Mouse (Mus musculus): Measurements from ENCODE around the gene Clps. TPM values are rescaled to one million over a fixed set of nuclear protein-coding genes. Genes with fewer than 3 reads are reported as not detected.

Gene Clps
- total and polyA plus RNA-seq, 3 experiments: not detected

DNA sequence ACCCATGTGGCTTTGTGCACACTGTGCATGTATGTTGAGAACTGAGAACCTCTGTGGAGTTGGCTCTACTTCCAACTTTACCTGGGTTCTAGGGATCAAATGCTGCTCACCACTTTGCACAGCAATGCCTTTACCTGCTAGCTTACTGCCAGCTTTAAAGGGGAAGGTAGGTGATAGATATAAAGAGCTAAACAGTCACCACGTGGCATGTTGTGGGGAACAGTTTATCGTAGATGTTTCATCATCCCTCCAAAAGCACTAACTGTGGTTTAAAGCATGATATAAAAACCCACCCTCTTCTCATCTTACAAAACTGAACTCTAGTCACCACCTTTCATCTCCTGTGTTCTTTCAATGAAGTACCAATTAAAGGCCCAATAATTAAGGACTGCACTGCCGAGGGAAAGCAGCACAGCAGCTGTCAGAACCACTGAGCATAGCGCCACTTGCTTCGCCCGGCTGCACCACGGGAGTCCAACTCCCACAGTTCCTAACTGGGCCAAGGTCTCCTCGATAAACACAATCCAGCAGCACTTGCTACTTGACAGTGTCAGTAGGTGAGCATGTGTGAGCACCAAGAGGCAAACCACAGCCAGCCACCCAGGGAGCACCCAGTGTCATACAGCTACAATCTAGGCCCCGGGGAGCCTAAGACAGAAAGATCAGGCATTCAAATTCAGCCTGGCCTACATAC lies 41.1 kb upstream of the Clps start:
- peak; percentile 68; the same call in 1 of the 2 replicates for TF ChIP-seq MXI1 (IDR thresholded peaks at IDR 0.05; ENCODE audit: low read depth, low read length)
- TF ChIP-seq USF1 (IDR thresholded peaks at IDR 0.05; ENCODE audit: low read depth, low read length): peak; percentile 52; the same call in 1 of the 2 replicates
- peak; percentile 37; the same call in 1 of the 2 replicates for TF ChIP-seq SIN3A (IDR thresholded peaks at IDR 0.05; ENCODE audit: low read length)
- TF ChIP-seq JUND (IDR thresholded peaks at IDR 0.05; ENCODE audit: low read depth, low read length): no peak
- Histone ChIP-seq H3K9ac (ENCODE audit: control insufficient read depth, low read depth, low read length, poor library complexity, severe bottlenecking) (no peak overlapping the region), H3K79me2 (ENCODE audit: control insufficient read depth, insufficient read depth, low read length, poor library complexity) (no peaks in the 10 kb centered on the region), H3K9me3 (replicated peaks; ENCODE audit: insufficient read depth, low read length) (no peaks in the 10 kb centered on the region), H3K36me3 (ENCODE audit: control insufficient read depth in 1 of 2, insufficient read depth in 2 of 2, low read length in 2 of 2) (peaks cover 4 to 64% of the 10 kb centered on the region in 2 experiments), H3K27me3 (ENCODE audit: control insufficient read depth in 1 of 2, insufficient read depth in 2 of 2, low read length in 2 of 2) (no peaks in the 10 kb centered on the region), H3K4me3 (ENCODE audit: control insufficient read depth in 1 of 2, insufficient read depth in 1 of 2, low read depth in 2 of 2, low read length in 2 of 2) (no peak overlapping the region), H3K27ac (ENCODE audit: control insufficient read depth, low read depth, low read length) (no peak overlapping the region), H3K4me1 (ENCODE audit: control insufficient read depth in 1 of 2, insufficient read depth in 2 of 2, low read length in 2 of 2) (peaks cover 2 to 8% of the 10 kb centered on the region in 2 experiments; a peak in 2 of 4 replicates)
- no peak for DNase-seq (ENCODE audit: low read depth, low spot score)

DNA sequence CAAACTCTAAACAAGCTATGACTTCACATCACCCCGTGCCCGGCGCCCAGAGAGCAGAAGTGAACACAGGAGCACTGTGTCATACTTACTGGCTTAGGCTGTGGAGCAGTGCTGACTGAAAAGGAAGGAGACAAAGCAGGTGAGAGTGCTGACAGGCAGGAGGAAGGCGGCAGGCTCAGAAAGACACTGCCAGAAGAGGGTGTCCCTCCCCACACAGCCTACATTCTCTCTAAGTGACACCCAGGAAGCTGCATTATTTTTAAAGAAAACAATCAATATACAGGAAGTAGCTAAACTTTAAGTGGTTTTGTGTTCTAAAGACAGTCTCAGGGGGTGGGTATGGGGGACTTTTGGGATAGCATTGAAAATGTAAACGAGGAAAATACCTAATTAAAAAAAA lies 40.2 kb upstream of the Clps start:
- Histone ChIP-seq H3K4me1 (ENCODE audit: control insufficient read depth in 1 of 2, insufficient read depth in 2 of 2, low read length in 2 of 2) (peaks cover 2 to 9% of the 10 kb centered on the region in 2 experiments; a peak in 2 of 4 replicates), H3K9ac (ENCODE audit: control insufficient read depth, low read depth, low read length, poor library complexity, severe bottlenecking) (no peak overlapping the region), H3K36me3 (ENCODE audit: control insufficient read depth in 1 of 2, insufficient read depth in 2 of 2, low read length in 2 of 2) (peaks cover 4 to 63% of the 10 kb centered on the region in 2 experiments), H3K27me3 (ENCODE audit: control insufficient read depth in 1 of 2, insufficient read depth in 2 of 2, low read length in 2 of 2) (no peaks in the 10 kb centered on the region), H3K4me3 (ENCODE audit: control insufficient read depth in 1 of 2, insufficient read depth in 1 of 2, low read depth in 2 of 2, low read length in 2 of 2) (no peak overlapping the region), H3K27ac (ENCODE audit: control insufficient read depth, low read depth, low read length) (no peak overlapping the region), H3K9me3 (replicated peaks; ENCODE audit: insufficient read depth, low read length) (no peaks in the 10 kb centered on the region), H3K79me2 (ENCODE audit: control insufficient read depth, insufficient read depth, low read length, poor library complexity) (no peaks in the 10 kb centered on the region)
- no peak for TF ChIP-seq EP300 (IDR thresholded peaks at IDR 0.05; ENCODE audit: low read depth in 1 of 2, low read length in 2 of 2)
- TF ChIP-seq NRF1 (IDR thresholded peaks at IDR 0.05; ENCODE audit: insufficient read depth, low read depth, low read length, poor library complexity, severe bottlenecking): no peak
- no peak for TF ChIP-seq KAT2A (conservative IDR thresholded peaks at IDR 0.05; ENCODE audit: low read depth, low read length)
- no peak for DNase-seq (ENCODE audit: low read depth, low spot score)

DNA sequence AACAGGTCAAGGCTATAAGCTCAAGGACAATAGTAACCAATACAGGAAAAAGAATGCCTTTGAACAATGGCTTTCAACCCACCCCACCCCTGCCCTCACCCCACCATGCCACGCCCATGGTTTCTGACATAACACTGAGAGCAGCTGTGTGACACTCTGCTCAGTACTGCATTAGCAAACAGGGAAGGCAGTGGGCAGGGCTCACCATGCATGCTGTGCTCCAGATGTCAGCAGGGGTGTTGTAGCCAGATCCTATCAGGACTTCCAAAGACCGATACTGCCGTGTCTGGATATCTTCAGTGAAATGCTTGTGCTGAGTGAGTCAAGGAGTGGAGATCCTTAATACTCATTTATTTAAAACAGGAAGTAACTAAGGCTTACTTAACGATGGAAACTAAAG lies 33.4 kb upstream of the Clps start:
- Histone ChIP-seq H3K4me3 (ENCODE audit: control insufficient read depth in 1 of 2, insufficient read depth in 1 of 2, low read depth in 2 of 2, low read length in 2 of 2) (no peak overlapping the region), H3K27me3 (ENCODE audit: control insufficient read depth in 1 of 2, insufficient read depth in 2 of 2, low read length in 2 of 2) (no peaks in the 10 kb centered on the region), H3K9ac (ENCODE audit: control insufficient read depth, low read depth, low read length, poor library complexity, severe bottlenecking) (no peak overlapping the region), H3K36me3 (ENCODE audit: control insufficient read depth in 1 of 2, insufficient read depth in 2 of 2, low read length in 2 of 2) (peaks cover 29 to 60% of the 10 kb centered on the region in 2 experiments), H3K27ac (ENCODE audit: control insufficient read depth, low read depth, low read length) (no peak overlapping the region), H3K79me2 (ENCODE audit: control insufficient read depth, insufficient read depth, low read length, poor library complexity) (no peaks in the 10 kb centered on the region), H3K4me1 (ENCODE audit: control insufficient read depth in 1 of 2, insufficient read depth in 2 of 2, low read length in 2 of 2) (peaks cover 30 to 34% of the 10 kb centered on the region in 2 experiments), H3K9me3 (replicated peaks; ENCODE audit: insufficient read depth, low read length) (no peaks in the 10 kb centered on the region)
- peak; percentile 63 for DNase-seq (ENCODE audit: low read depth, low spot score)
- no peak for TF ChIP-seq POLR2AphosphoS2 (IDR thresholded peaks at IDR 0.05; ENCODE audit: low read length)
- no peak; the same call in 1 of the 2 replicates for TF ChIP-seq MXI1 (IDR thresholded peaks at IDR 0.05; ENCODE audit: low read depth, low read length)
- TF ChIP-seq TAL1 (IDR thresholded peaks at IDR 0.05; ENCODE audit: low read length): no peak
- no peak for TF ChIP-seq MEF2A (IDR thresholded peaks at IDR 0.05; ENCODE audit: extremely low read depth, insufficient replicate concordance, low read depth, low read length, poor library complexity, severe bottlenecking)
- TF ChIP-seq MAFK (IDR thresholded peaks at IDR 0.05; ENCODE audit: borderline replicate concordance, low read depth, low read length): no peak
- 0 out of 2 replicates have a peak, but pooled peaks have one; percentile 34 for TF ChIP-seq GATA1 (IDR thresholded peaks at IDR 0.05; ENCODE audit: low read depth, low read length)
- peak; percentile 31; the same call in 1 of the 2 replicates for TF ChIP-seq TCF12 (IDR thresholded peaks at IDR 0.05; ENCODE audit: low read depth, low read length)
- no peak for TF ChIP-seq CTCF (IDR thresholded peaks at IDR 0.05 in 2 of 3, conservative IDR thresholded peaks at IDR 0.05 in 1 of 3; ENCODE audit: control insufficient read depth in 1 of 3, insufficient read depth in 1 of 3, low read depth in 2 of 3, low read length in 3 of 3, poor library complexity in 1 of 3, severe bottlenecking in 1 of 3)
- TF ChIP-seq EP300 (IDR thresholded peaks at IDR 0.05; ENCODE audit: low read depth in 1 of 2, low read length in 2 of 2): peak in 1 of 2 experiments; percentile 35; a peak in 3 of 4 replicates
- no peak for TF ChIP-seq ZNF384 (IDR thresholded peaks at IDR 0.05; ENCODE audit: low read depth, low read length)
- 0 out of 2 replicates have a peak, but pooled peaks have one; percentile 26 for TF ChIP-seq ELF1 (IDR thresholded peaks at IDR 0.05; ENCODE audit: low read depth, low read length)
- TF ChIP-seq ZMIZ1 (IDR thresholded peaks at IDR 0.05; ENCODE audit: low read depth, low read length): no peak
- TF ChIP-seq SIN3A (IDR thresholded peaks at IDR 0.05; ENCODE audit: low read length): 0 out of 2 replicates have a peak, but pooled peaks have one; percentile 15
- no peak for TF ChIP-seq E2F4 (IDR thresholded peaks at IDR 0.05; ENCODE audit: borderline replicate concordance, low read depth, low read length)
- TF ChIP-seq ETS1 (IDR thresholded peaks at IDR 0.05; ENCODE audit: low read depth, low read length): peak; percentile 37; the same call in 1 of the 2 replicates
